Comparison of ENCODE assay signal across 16 mouse cellular contexts in the genomic region with DNA sequence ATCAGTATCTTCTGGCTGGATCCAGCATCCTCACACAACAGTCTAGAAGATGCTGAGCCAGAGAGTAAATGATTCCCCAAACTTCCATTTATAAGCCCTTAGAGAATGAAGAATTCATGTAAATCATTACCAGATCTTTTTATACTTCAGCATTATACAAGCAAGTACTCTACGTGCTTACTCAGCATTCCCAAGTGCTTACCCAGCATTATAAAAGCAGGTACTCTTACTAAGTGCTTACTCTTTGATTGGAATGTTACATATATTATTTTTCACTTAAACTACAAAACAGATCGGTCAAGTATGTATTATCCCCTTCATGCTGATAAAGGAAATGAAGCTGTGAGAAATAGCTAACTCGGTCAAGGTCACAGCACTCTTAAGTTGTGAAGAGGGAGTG.
"Had no signal": no experiment of that assay in that cellular context is flagged by ENCODE, and none has a peak within 500 bp of the region (broad histone marks: within the 10 kb centered on the region; RNA-seq: fewer than 3 reads in every experiment).

No protein-coding gene starts in this region.

- H3K4me1 ChIP-seq: neural tube, embryonic 13.5 days; neural tube, embryonic 15.5 days; stomach, embryonic 15.5 days had no signal

- H3K9me3 ChIP-seq: neural tube, embryonic 13.5 days; neural tube, embryonic 15.5 days; stomach, embryonic 15.5 days had no signal

- H3K27ac ChIP-seq: neural tube, embryonic 13.5 days; neural tube, embryonic 15.5 days; stomach, embryonic 15.5 days; stomach, postnatal 0 days had no signal

- H3K9ac ChIP-seq: neural tube, embryonic 13.5 days; neural tube, embryonic 15.5 days; stomach, embryonic 15.5 days had no signal

- H3K27me3 ChIP-seq: neural tube, embryonic 13.5 days; neural tube, embryonic 15.5 days; stomach, embryonic 15.5 days had no signal

- H3K4me2 ChIP-seq: neural tube, embryonic 13.5 days; neural tube, embryonic 15.5 days; stomach, embryonic 15.5 days had no signal

- H3K4me3 ChIP-seq: neural tube, embryonic 13.5 days; neural tube, embryonic 15.5 days; stomach, embryonic 15.5 days had no signal

- DNase-seq: retina, postnatal 1 day; right cerebral cortex, adult 18-20 months; right cerebral cortex, postnatal 14 days; right cerebral cortex, postnatal 25 days; right cerebral cortex, postnatal 4 days; spleen, adult 18-20 months; thymus, adult 18-20 months; thymus, adult 2 months; thymus, postnatal 14 days; thymus, postnatal 25 days; thymus, postnatal 36 days; thymus, postnatal 4 days had no signal

- H3K36me3 ChIP-seq: neural tube, embryonic 13.5 days; neural tube, embryonic 15.5 days; stomach, embryonic 15.5 days had no signal
